Mouse (Mus musculus): ENCODE measurements around the gene Cachd1. TPM values are rescaled to one million over a fixed set of nuclear protein-coding genes. Genes with fewer than 3 reads are reported as not detected.

Cachd1 gene
- polyA plus RNA-seq, 1 experiment from 2014 or later, result 50.0 TPM

- Histone ChIP-seq H3K27ac (replicated peaks; ENCODE audit: low read depth, low read length) (no peak overlapping the region), H3K36me3 (ENCODE audit: control insufficient read depth, insufficient read depth, low read length) (0 out of 2 replicates have a peak, but pooled peaks cover 4% of the 10 kb centered on the region), H3K9ac (replicated peaks; ENCODE audit: low read length) (no peak overlapping the region), H3K4me3 (replicated peaks; ENCODE audit: low read depth, low read length) (no peak overlapping the region), H3K9me3 (ENCODE audit: control insufficient read depth, low read length) (no peaks in the 10 kb centered on the region), H3K4me2 (ENCODE audit: low read length) (no peak overlapping the region), H3K4me1 (ENCODE audit: control insufficient read depth, insufficient read depth, low read length) (peaks cover 30% of the 10 kb centered on the region), H3K27me3 (ENCODE audit: control insufficient read depth, insufficient read depth, low read length) (no peaks in the 10 kb centered on the region)
- ATAC-seq (ENCODE audit: low FRiP score, low TSS enrichment) (no peak), DNase-seq (no peak)
Measured at GRCm38 (mm10) chr4:100893739-100894138, 117.3 kb downstream of the Cachd1 start.

- no peak overlapping the region for H3K9ac ChIP-seq (replicated peaks; ENCODE audit: low read length)
- no peak overlapping the region for H3K4me2 ChIP-seq (ENCODE audit: low read length)
- peaks cover 26% of the 10 kb centered on the region for H3K4me1 ChIP-seq (ENCODE audit: control insufficient read depth, insufficient read depth, low read length)
- H3K27me3 ChIP-seq (ENCODE audit: control insufficient read depth, insufficient read depth, low read length), result no peaks in the 10 kb centered on the region
- WGBS, result 71% methylated on average over 2 of the region's 2 CpGs
- H3K36me3 ChIP-seq (ENCODE audit: control insufficient read depth, insufficient read depth, low read length), result 0 out of 2 replicates have a peak, but pooled peaks cover 5% of the 10 kb centered on the region
- no peak for ATAC-seq (ENCODE audit: low FRiP score, low TSS enrichment)
- DNase-seq, result no peak
- no peaks in the 10 kb centered on the region for H3K9me3 ChIP-seq (ENCODE audit: control insufficient read depth, low read length)
- H3K27ac ChIP-seq (replicated peaks; ENCODE audit: low read depth, low read length), result no peak overlapping the region
- H3K4me3 ChIP-seq (replicated peaks; ENCODE audit: low read depth, low read length), result no peak overlapping the region
Measured at GRCm38 (mm10) chr4:100894142-100894541, 117.7 kb downstream of the Cachd1 start.

- no peak for ATAC-seq (ENCODE audit: low FRiP score, low TSS enrichment)
- 0 out of 2 replicates have a peak, but pooled peaks cover 8% of the 10 kb centered on the region for H3K36me3 ChIP-seq (ENCODE audit: control insufficient read depth, insufficient read depth, low read length)
- WGBS, result 70% methylated on average over 8 of the region's 8 CpGs
- no peak overlapping the region for H3K27ac ChIP-seq (replicated peaks; ENCODE audit: low read depth, low read length)
- peaks cover 8% of the 10 kb centered on the region; the same call in 1 of the 2 replicates for H3K4me1 ChIP-seq (ENCODE audit: control insufficient read depth, insufficient read depth, low read length)
- DNase-seq, result no peak
- H3K4me2 ChIP-seq (ENCODE audit: low read length), result no peak overlapping the region
- no peak overlapping the region for H3K4me3 ChIP-seq (replicated peaks; ENCODE audit: low read depth, low read length)
- H3K9ac ChIP-seq (replicated peaks; ENCODE audit: low read length), result no peak overlapping the region
- no peaks in the 10 kb centered on the region for H3K27me3 ChIP-seq (ENCODE audit: control insufficient read depth, insufficient read depth, low read length)
- no peaks in the 10 kb centered on the region for H3K9me3 ChIP-seq (ENCODE audit: control insufficient read depth, low read length)
Measured at GRCm38 (mm10) chr4:100896260-100897010, 120.0 kb downstream of the Cachd1 start.

GRCm38 (mm10) chr4:100897943-100898342, 121.5 kb downstream of the Cachd1 start:
- no peak for ATAC-seq (ENCODE audit: low FRiP score, low TSS enrichment)
- 72% methylated on average over 3 of the region's 3 CpGs for WGBS

GRCm38 (mm10) chr4:100909694-100910340, 133.3 kb downstream of the Cachd1 start:
- H3K9me3 ChIP-seq (ENCODE audit: control insufficient read depth, low read length), result no peaks in the 10 kb centered on the region
- H3K36me3 ChIP-seq (ENCODE audit: control insufficient read depth, insufficient read depth, low read length), result no peaks in the 10 kb centered on the region
- no peak overlapping the region for H3K9ac ChIP-seq (replicated peaks; ENCODE audit: low read length)
- DNase-seq, result no peak
- 32% methylated on average over 9 of the region's 9 CpGs for WGBS
- H3K27ac ChIP-seq (replicated peaks; ENCODE audit: low read depth, low read length), result peak overlapping the region; percentile 83
- no peak overlapping the region for H3K4me3 ChIP-seq (replicated peaks; ENCODE audit: low read depth, low read length)
- peaks cover 69% of the 10 kb centered on the region for H3K4me1 ChIP-seq (ENCODE audit: control insufficient read depth, insufficient read depth, low read length)
- ATAC-seq (ENCODE audit: low FRiP score, low TSS enrichment), result peak; percentile 46
- H3K4me2 ChIP-seq (ENCODE audit: low read length), result 0 out of 2 replicates have a peak overlapping the region, but pooled peaks have one; percentile 21
- no peaks in the 10 kb centered on the region for H3K27me3 ChIP-seq (ENCODE audit: control insufficient read depth, insufficient read depth, low read length)

More at GRCm38 (mm10) chr4:100897943-100898342, 121.5 kb downstream of the Cachd1 start:
- Histone ChIP-seq H3K36me3 (ENCODE audit: control insufficient read depth, insufficient read depth, low read length) (0 out of 2 replicates have a peak, but pooled peaks cover 8% of the 10 kb centered on the region), H3K9ac (replicated peaks; ENCODE audit: low read length) (no peak overlapping the region), H3K4me1 (ENCODE audit: control insufficient read depth, insufficient read depth, low read length) (peaks cover 13% of the 10 kb centered on the region; the same call in 1 of the 2 replicates), H3K9me3 (ENCODE audit: control insufficient read depth, low read length) (no peaks in the 10 kb centered on the region), H3K27ac (replicated peaks; ENCODE audit: low read depth, low read length) (no peak overlapping the region), H3K4me2 (ENCODE audit: low read length) (no peak overlapping the region), H3K4me3 (replicated peaks; ENCODE audit: low read depth, low read length) (no peak overlapping the region), H3K27me3 (ENCODE audit: control insufficient read depth, insufficient read depth, low read length) (no peaks in the 10 kb centered on the region)
- DNase-seq, result no peak

- Histone ChIP-seq H3K27ac (replicated peaks; ENCODE audit: low read depth, low read length) (peak overlapping the region; percentile 83), H3K4me1 (ENCODE audit: control insufficient read depth, insufficient read depth, low read length) (peaks cover 67% of the 10 kb centered on the region), H3K27me3 (ENCODE audit: control insufficient read depth, insufficient read depth, low read length) (no peaks in the 10 kb centered on the region), H3K36me3 (ENCODE audit: control insufficient read depth, insufficient read depth, low read length) (no peaks in the 10 kb centered on the region), H3K9ac (replicated peaks; ENCODE audit: low read length) (no peak overlapping the region), H3K9me3 (ENCODE audit: control insufficient read depth, low read length) (no peaks in the 10 kb centered on the region), H3K4me2 (ENCODE audit: low read length) (peak overlapping the region; percentile 32), H3K4me3 (replicated peaks; ENCODE audit: low read depth, low read length) (no peak overlapping the region)
- peak; percentile 49; the same call in 1 of the 2 replicates for ATAC-seq (ENCODE audit: low FRiP score, low TSS enrichment)
- peak; percentile 86 for DNase-seq
- 2% methylated on average over 11 of the region's 11 CpGs for WGBS
Measured at GRCm38 (mm10) chr4:100910605-100911330, 134.3 kb downstream of the Cachd1 start.

GRCm38 (mm10) chr4:100911658-100912057, 135.2 kb downstream of the Cachd1 start:
- Histone ChIP-seq H3K4me3 (replicated peaks; ENCODE audit: low read depth, low read length) (no peak overlapping the region), H3K4me1 (ENCODE audit: control insufficient read depth, insufficient read depth, low read length) (peaks cover 67% of the 10 kb centered on the region), H3K27me3 (ENCODE audit: control insufficient read depth, insufficient read depth, low read length) (no peaks in the 10 kb centered on the region), H3K27ac (replicated peaks; ENCODE audit: low read depth, low read length) (peak overlapping the region; percentile 83), H3K9me3 (ENCODE audit: control insufficient read depth, low read length) (no peaks in the 10 kb centered on the region), H3K4me2 (ENCODE audit: low read length) (peak overlapping the region; percentile 32), H3K36me3 (ENCODE audit: control insufficient read depth, insufficient read depth, low read length) (no peaks in the 10 kb centered on the region), H3K9ac (replicated peaks; ENCODE audit: low read length) (no peak overlapping the region)
- 12% methylated on average over 3 of the region's 3 CpGs for WGBS
- DNase-seq (no peak), ATAC-seq (ENCODE audit: low FRiP score, low TSS enrichment) (no peak)

- ATAC-seq (ENCODE audit: low FRiP score, low TSS enrichment) (no peak), DNase-seq (peak; percentile 69)
- Histone ChIP-seq H3K4me3 (replicated peaks; ENCODE audit: low read depth, low read length) (no peak overlapping the region), H3K9me3 (ENCODE audit: control insufficient read depth, low read length) (no peaks in the 10 kb centered on the region), H3K4me1 (ENCODE audit: control insufficient read depth, insufficient read depth, low read length) (peaks cover 51% of the 10 kb centered on the region), H3K4me2 (ENCODE audit: low read length) (no peak overlapping the region), H3K27ac (replicated peaks; ENCODE audit: low read depth, low read length) (no peak overlapping the region), H3K9ac (replicated peaks; ENCODE audit: low read length) (no peak overlapping the region), H3K27me3 (ENCODE audit: control insufficient read depth, insufficient read depth, low read length) (no peaks in the 10 kb centered on the region), H3K36me3 (ENCODE audit: control insufficient read depth, insufficient read depth, low read length) (peaks cover 3% of the 10 kb centered on the region)
- 29% methylated on average over 4 of the region's 4 CpGs for WGBS
Measured at GRCm38 (mm10) chr4:100913666-100914065, 137.2 kb downstream of the Cachd1 start.
